Mouse (Mus musculus): ENCODE data around the gene Taf1c. TPM values are rescaled to one million over a fixed set of nuclear protein-coding genes. Genes with fewer than 3 reads are reported as not detected.

Taf1c gene
- 10 to 100 TPM in 2 of 3 experiments, 1 to 10 TPM in 1; 8.3 to 14.8 (median 13.3) TPM for polyA plus RNA-seq (2017; shearing (Covaris generic))

DNA sequence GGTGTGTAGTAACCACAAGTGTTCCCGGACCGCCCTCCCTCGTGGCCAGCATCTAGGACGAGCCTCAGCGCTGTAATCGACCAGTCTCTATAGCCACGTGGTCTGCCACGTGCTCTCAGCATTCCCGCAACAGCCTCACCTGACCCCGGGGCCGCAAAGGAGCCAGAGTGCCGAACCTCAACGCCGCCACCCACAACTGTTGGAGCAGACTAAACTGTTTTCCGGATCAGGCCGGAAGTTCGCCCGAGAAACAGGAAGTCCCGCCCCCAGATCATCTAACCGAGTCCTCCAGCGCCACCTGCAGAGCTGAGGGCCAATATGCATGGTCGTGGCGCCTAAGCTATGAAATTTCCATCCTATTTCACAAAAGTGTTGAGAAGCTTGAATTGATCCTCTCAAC, at the start of gene Taf1c:
Taf1c (minus strand) TSS at position 227 of the 400 bp plus-strand sequence.
- peak; percentile 98 for ATAC-seq

DNA sequence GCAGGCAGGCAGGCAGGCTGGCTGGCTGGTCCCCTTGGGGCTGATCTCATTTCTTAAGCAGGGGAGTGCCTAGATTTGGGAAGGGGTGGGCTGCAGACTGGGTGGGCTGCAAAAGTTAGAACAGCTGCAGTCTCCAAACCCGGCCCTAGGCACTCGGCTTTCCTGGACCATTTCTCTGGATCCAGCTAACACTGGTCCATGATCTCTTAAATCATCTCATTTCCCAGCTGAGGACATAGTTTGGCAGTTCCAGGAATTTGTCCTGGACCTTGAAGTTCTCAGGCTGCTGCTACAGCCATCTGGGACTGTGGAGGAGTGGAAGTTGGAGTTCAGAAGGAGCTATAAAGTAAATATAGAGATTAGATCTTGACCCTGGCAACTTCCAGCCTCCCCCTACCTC, 46.3 kb upstream of the Taf1c start:
- ATAC-seq, result no peak

- ATAC-seq, result no peak
These were observed 41.8 kb upstream of the Taf1c start for GRCm38 (mm10) chr8:119646846-119647245.

- no peak for ATAC-seq
These were observed 41.2 kb upstream of the Taf1c start for GRCm38 (mm10) chr8:119646197-119646596.

DNA sequence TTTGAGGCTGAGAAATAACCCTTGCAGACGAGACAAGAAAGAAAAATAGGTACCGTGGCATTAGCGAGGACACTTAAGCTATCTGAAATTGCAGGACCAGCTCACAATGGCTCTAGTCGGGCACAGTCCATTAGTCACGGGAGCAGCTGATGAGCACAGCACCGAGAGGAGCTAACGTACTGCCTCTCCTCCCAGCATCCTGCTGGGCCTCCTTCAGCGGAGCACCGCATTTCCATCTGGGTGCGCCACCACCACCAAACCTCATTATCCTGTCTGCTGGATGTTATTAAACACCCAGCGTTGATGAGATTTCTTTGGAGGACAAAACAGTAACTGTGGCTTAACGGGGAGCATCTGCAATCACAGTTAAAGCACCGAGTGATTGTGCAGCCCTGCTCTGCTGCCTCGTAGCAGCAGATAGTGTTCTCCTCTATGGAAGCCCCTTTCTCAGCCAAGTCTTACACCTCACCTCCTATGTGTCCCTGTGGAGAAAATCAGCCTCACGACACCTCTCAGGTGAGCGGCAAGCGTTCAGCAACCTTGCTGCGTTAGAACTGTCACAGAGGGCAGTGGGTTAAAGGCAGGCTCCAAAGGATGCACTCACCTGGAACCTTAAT, 40.1 kb upstream of the Taf1c start:
- ATAC-seq, result no peak

GRCm38 (mm10) chr8:119644429-119644960, 39.5 kb upstream of the Taf1c start:
- no peak for ATAC-seq

- no peak for ATAC-seq
These were observed 37.9 kb upstream of the Taf1c start for GRCm38 (mm10) chr8:119642960-119643359.

- no peak for ATAC-seq
These were observed 36.0 kb upstream of the Taf1c start for GRCm38 (mm10) chr8:119641058-119641457.

DNA sequence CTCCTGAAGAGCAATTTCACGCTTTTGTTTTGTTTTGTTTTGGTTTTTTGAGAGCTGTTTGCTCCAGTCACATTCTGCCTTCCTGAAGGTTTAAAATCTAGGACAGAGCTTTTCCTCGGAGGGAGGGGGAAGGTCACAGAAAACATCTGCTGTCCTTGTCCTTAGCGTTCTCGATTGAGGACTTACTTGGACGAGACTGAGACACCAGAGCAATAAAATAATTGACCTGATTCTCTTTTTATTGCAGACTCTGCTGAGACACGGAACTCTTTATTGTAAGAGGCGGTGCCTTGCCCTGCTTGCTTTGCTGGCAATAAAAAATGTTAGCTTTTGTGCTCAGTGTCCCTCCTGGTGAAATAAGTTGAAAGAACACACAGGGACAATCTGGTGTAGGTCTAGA, 34.8 kb upstream of the Taf1c start:
- ATAC-seq, result no peak

DNA sequence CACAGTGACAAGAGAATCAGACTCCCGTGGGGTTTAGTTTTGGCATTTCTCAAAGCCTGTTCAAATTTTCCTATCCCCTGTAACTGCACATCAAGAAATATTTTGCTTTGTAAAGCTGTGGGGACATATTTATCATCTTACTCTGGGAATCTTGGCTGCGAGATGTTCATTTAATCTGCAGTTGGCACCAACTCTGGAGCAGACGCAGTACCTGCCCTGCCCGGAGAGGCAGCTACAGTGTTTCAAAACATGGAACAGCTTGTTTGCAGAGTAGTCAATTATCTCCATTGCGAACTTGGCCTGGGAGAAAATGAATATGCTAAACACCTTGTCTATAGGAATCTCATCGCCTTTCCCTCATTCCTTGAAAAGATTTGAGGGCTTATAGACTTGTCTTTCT, 33.2 kb upstream of the Taf1c start:
- no peak for ATAC-seq

DNA sequence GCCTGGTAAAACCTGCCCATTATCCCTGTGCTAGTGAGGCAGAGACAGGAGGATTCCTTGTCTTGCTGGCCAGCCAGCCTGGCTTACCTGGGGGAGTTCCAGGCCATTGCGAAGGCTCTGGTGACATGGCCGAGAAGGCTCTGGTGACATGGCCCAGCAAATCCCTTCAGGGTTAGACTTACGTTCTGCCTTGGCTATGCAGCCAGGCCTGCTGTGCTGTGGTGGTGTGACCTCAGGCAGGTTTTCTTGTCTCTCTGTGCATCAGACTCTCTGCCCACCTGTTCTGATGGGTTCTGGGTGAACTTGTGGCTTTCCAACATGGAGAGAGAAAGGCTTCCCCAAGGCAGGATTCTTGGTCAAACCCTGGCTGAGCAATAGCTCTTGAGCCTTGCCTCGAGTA, 32.4 kb upstream of the Taf1c start:
- no peak for ATAC-seq

DNA sequence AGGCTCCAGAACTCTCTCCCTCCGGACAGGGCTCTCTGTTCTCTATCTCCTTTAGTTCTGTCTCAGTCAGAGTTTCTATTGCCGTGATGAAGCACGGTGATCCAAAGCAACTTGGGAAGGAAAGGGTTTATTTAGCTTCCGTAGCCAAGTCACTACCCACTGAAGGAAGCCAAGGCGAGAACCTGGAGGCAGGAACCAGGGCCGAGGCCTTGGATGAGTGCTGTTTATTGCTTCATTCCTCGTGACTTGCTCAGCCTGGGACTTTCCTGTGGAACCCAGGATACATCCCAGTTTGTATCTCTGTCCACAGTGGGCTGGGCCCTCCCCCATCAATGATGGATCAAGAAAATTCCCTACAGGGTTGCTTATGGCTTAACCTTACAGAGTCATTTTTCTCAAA, 31.7 kb upstream of the Taf1c start:
- ATAC-seq, result no peak

- ATAC-seq, result no peak
These were observed 30.9 kb upstream of the Taf1c start for GRCm38 (mm10) chr8:119635958-119636357.

GRCm38 (mm10) chr8:119635378-119635777, 30.4 kb upstream of the Taf1c start, which contains the start of gene Kcng4:
Gene Kcng4, minus strand, starts transcription at chr8:119635680.
- ATAC-seq, result no peak

- ATAC-seq, result no peak
These were observed 29.8 kb upstream of the Taf1c start for GRCm38 (mm10) chr8:119634616-119635336.

GRCm38 (mm10) chr8:119632909-119633308, 27.9 kb upstream of the Taf1c start:
- no peak for ATAC-seq

GRCm38 (mm10) chr8:119632246-119632645, 27.2 kb upstream of the Taf1c start:
- no peak for ATAC-seq

GRCm38 (mm10) chr8:119630841-119631240, 25.8 kb upstream of the Taf1c start:
- no peak for ATAC-seq

GRCm38 (mm10) chr8:119627613-119628359, 22.8 kb upstream of the Taf1c start:
- ATAC-seq, result no peak

DNA sequence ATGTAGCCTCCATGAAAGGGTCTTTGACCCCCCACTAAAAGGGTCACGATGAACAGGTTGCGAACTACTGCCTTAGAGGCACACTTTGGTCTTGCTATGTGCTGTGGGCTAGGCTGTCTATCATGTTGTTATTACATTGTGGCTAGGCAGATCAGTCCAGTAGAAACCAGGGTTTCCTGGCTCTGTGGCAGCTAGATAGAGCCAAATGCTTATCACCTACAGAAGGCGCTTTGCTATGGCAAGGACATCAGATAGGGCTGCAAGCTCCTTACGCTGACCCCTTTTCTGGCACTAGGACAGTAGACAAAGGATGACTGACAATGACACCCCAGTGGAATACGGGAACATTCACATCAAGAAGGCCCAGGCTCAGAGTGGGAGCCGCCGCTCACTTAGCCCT, 22.2 kb upstream of the Taf1c start:
- ATAC-seq, result no peak

DNA sequence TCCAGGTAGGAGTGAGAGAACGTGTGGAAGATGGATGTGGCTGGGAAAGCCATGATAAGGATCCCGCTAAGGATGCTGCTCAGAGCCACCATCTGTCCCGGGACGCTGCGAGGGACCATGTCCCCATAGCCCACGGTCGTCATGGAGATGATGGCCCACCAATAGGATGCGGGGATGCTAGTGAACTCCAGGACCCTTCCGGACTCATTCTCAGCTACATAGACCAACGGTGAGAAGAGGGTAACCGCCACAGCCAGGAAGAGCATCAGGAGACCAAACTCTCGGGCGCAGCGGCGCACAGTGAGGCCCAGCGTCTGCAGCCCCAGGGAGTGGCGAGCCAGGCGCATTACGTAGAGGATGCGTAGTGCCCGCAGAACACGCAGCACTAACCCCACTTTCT, 20.8 kb upstream of the Taf1c start:
- no peak for ATAC-seq

- no peak for ATAC-seq
These were observed 19.9 kb upstream of the Taf1c start for GRCm38 (mm10) chr8:119624916-119625315.

DNA sequence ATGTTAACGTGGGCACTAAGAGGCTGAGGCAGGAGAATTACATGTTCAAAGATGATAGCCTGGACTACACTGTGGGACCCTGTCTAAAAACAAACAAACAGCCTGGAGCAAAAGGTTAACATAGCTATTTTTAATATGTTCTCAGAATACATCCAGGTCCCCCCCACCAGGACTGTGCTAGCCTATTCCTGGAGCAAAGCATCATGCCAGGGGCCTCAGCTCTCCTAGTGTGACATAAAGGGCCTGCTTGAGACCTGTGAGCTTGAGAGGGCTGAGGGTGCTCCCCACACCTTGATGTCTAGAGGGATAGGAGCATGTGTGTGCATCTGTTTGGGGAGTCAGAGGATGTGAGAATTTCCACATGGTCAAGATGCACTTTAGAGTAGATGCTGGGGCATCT, 18.7 kb upstream of the Taf1c start:
- ATAC-seq, result no peak
